In genomic region chr17:12364426-12364735, GRCm38 (mm10) we compare ENCODE assay signal across 11 mouse cellular contexts. TPM values are rescaled to one million over a fixed set of nuclear protein-coding genes. Genes with fewer than 3 reads are reported as not detected.
DNase-seq lines count a peak whose midpoint lies in the region; ATAC-seq and TF ChIP-seq lines count a peak whose summit lies in the region.
"Had no signal": no experiment of that assay in that cellular context is flagged by ENCODE, and none has a peak within 500 bp of the region (broad histone marks: within the 10 kb centered on the region; RNA-seq: fewer than 3 reads in every experiment).

No protein-coding gene starts in this region.

- no peaks in the 10 kb centered on the region for H3K4me1 ChIP-seq in hindbrain, postnatal 0 days (ENCODE audit: insufficient read depth, low read length)
- peaks cover 3% of the 10 kb centered on the region; the same call in 1 of the 2 replicates for H3K4me1 ChIP-seq in hindbrain, embryonic 12.5 days
- H3K4me1 ChIP-seq: embryonic facial prominence, embryonic 15.5 days; limb, embryonic 15.5 days had no signal

- H3K27me3 ChIP-seq in hindbrain, postnatal 0 days (ENCODE audit: insufficient read depth, low read length) = no peaks in the 10 kb centered on the region
- no peaks in the 10 kb centered on the region for H3K27me3 ChIP-seq in hindbrain, embryonic 12.5 days
- H3K27me3 ChIP-seq: embryonic facial prominence, embryonic 15.5 days; limb, embryonic 15.5 days had no signal

- no peak overlapping the region for H3K4me2 ChIP-seq in hindbrain, postnatal 0 days (ENCODE audit: low read depth, low read length)
- no peak overlapping the region for H3K4me2 ChIP-seq in hindbrain, embryonic 12.5 days (replicated peaks)
- H3K4me2 ChIP-seq: embryonic facial prominence, embryonic 15.5 days; limb, embryonic 15.5 days had no signal

- no peaks in the 10 kb centered on the region for H3K9me3 ChIP-seq in hindbrain, postnatal 0 days (ENCODE audit: low read length)
- no peaks in the 10 kb centered on the region for H3K9me3 ChIP-seq in hindbrain, embryonic 12.5 days (replicated peaks)
- H3K9me3 ChIP-seq: embryonic facial prominence, embryonic 15.5 days; limb, embryonic 15.5 days had no signal

- WGBS in hindbrain, postnatal 0 days = 32% methylated on average over 8 of the region's 8 CpGs
- WGBS in hindbrain, embryonic 12.5 days = 47% methylated on average over 8 of the region's 8 CpGs

- ATAC-seq in hindbrain, postnatal 0 days = peak; percentile 49
- no peak for ATAC-seq in hindbrain, embryonic 12.5 days (ENCODE audit: low FRiP score)
- ATAC-seq in neutrophil, adult 5-6 weeks (ENCODE audit: extremely low read depth, insufficient number of reproducible peaks, low FRiP score, poor library complexity, severe bottlenecking) = 0 out of 2 replicates have a peak, but pooled peaks have one; percentile 16

- no peaks in the 10 kb centered on the region for H3K36me3 ChIP-seq in hindbrain, postnatal 0 days (ENCODE audit: insufficient read depth, low read length)
- H3K36me3 ChIP-seq in hindbrain, embryonic 12.5 days = no peaks in the 10 kb centered on the region
- H3K36me3 ChIP-seq: embryonic facial prominence, embryonic 15.5 days; limb, embryonic 15.5 days had no signal

- DNase-seq in hindbrain, postnatal 0 days (ENCODE audit: low spot score) = peak; percentile 27
- peak; percentile 51 for DNase-seq in R1 (ENCODE audit: low read depth, low spot score)
- peak; percentile 40 to 75 for DNase-seq in layer of hippocampus, adult 18-20 months (ENCODE audit: low spot score in 2 of 2)
- DNase-seq in ovary, adult 18-20 months (ENCODE audit: low spot score) = no peak
- DNase-seq in cerebellum, adult 18-20 months = no peak
- no peak for DNase-seq in adrenal gland, adult 18-20 months (ENCODE audit: low spot score in 2 of 2)
- DNase-seq: heart, postnatal 36 days had no signal

- TF ChIP-seq CTCF in hindbrain, postnatal 0 days (IDR thresholded peaks at IDR 0.05; ENCODE audit: low read depth) = peak; percentile 37

- H3K27ac ChIP-seq in hindbrain, postnatal 0 days = no peak overlapping the region
- H3K27ac ChIP-seq in hindbrain, embryonic 12.5 days = no peak overlapping the region
- H3K27ac ChIP-seq: embryonic facial prominence, embryonic 15.5 days; limb, embryonic 15.5 days had no signal

- no peak overlapping the region for H3K9ac ChIP-seq in hindbrain, postnatal 0 days (replicated peaks; ENCODE audit: low read length)
- H3K9ac ChIP-seq in hindbrain, embryonic 12.5 days = no peak overlapping the region
- H3K9ac ChIP-seq: embryonic facial prominence, embryonic 15.5 days; limb, embryonic 15.5 days had no signal

- no peak overlapping the region for H3K4me3 ChIP-seq in hindbrain, postnatal 0 days (ENCODE audit: low read length)
- no peak overlapping the region for H3K4me3 ChIP-seq in hindbrain, embryonic 12.5 days
- H3K4me3 ChIP-seq: embryonic facial prominence, embryonic 15.5 days; limb, embryonic 15.5 days had no signal

RNA-seq across cellular contexts. Expression of gene Plg, which starts 14.0 kb away (rescaled TPM):
- total RNA-seq in hindbrain, postnatal 0 days (2014; rRNA removed) = 0.07 and 0.21 TPM in 2 replicates
- polyA plus RNA-seq in hindbrain, postnatal 0 days (2015; fragmentation: Nextera tagmentation; extraction: Ambion mirVana) = 0.11 TPM in 1 of 2 replicates, not detected in the other
- polyA plus RNA-seq in hindbrain, embryonic 12.5 days (2016; fragmentation: Nextera tagmentation; extraction: Ambion mirVana) = not detected in 2 replicates
- total RNA-seq in layer of hippocampus, adult 18-20 months (2021) = not detected
- not detected in 2 replicates for total RNA-seq in neutrophil, adult 5-6 weeks (2017)
- total RNA-seq in adrenal gland, adult 18-20 months (2021) = under 1 TPM in 1 of 2 experiments, not detected in 1; 0.36 TPM
- total RNA-seq: heart, postnatal 36 days had no signal
- polyA plus RNA-seq: embryonic facial prominence, embryonic 15.5 days had no signal

RNA-seq across cellular contexts. Expression of gene Map3k4, which starts 45.8 kb away (rescaled TPM):
- total RNA-seq in hindbrain, postnatal 0 days (2014; rRNA removed) = 36.2 and 39.2 TPM in 2 replicates
- polyA plus RNA-seq in hindbrain, postnatal 0 days (2015; fragmentation: Nextera tagmentation; extraction: Ambion mirVana) = 52.2 and 54.5 TPM in 2 replicates
- 47.8 and 60.3 TPM in 2 replicates for polyA plus RNA-seq in hindbrain, embryonic 12.5 days (2016; fragmentation: Nextera tagmentation; extraction: Ambion mirVana)
- 10 to 100 TPM; 64.3 to 65.9 TPM for total RNA-seq in layer of hippocampus, adult 18-20 months (2021)
- 38.2 and 38.7 TPM in 2 replicates for total RNA-seq in neutrophil, adult 5-6 weeks (2017)
- total RNA-seq in adrenal gland, adult 18-20 months (2021) = 10 to 100 TPM; 23.0 to 23.3 TPM

Comparison
In these comparisons a context has a peak if more than half of its experiments do, and no peak if none do; other contexts are left out.
1. DNase-seq: peak in hindbrain, postnatal 0 days (single experiment), R1 (single experiment) and layer of hippocampus, adult 18-20 months (2 of 2); none in ovary, adult 18-20 months (single experiment), cerebellum, adult 18-20 months (0 of 2) and adrenal gland, adult 18-20 months (0 of 2).